Mouse (Mus musculus) liver, postnatal 0 days (tissue): ENCODE data around the gene Sp100. TPM values are rescaled to one million over a fixed set of nuclear protein-coding genes. Genes with fewer than 3 reads are reported as not detected.

Experiments used
- ATAC-seq: fragments of 200-750 bp; cut with Nextera tagmentation; 2 replicates; pipeline ENCODE4 v1.8.0; 2017; ENCODE audit warnings: mild to moderate bottlenecking, moderate library complexity
- DNase-seq: peaks from one replicate; pipeline ENCODE4 v3.0.0-alpha.2; 2016
- H3K27ac ChIP-seq: fragments of 300-500 bp; sonication (generic); 2 replicates; pipeline ENCODE4 v1.5.1; 2014; ENCODE audit warnings: antibody characterized with exemption, moderate library complexity, mild to moderate bottlenecking, low read depth
- H3K27me3 ChIP-seq: fragments of 300-500 bp; sonication (generic); 2 replicates; pipeline ENCODE4 v1.6.1; 2014; ENCODE audit warnings: low read length, control low read depth, mixed read lengths; ENCODE audit not compliant: insufficient read depth
- H3K36me3 ChIP-seq: fragments of 300-500 bp; sonication (generic); replicated peaks from 2 replicates; pipeline ENCODE4 v1.6.1; 2014; ENCODE audit warnings: mild to moderate bottlenecking, control low read depth, low read length, moderate library complexity, mixed read lengths; ENCODE audit not compliant: insufficient read depth
- H3K4me1 ChIP-seq: fragments of 300-500 bp; sonication (generic); 2 replicates; pipeline ENCODE4 v1.6.1; 2014; ENCODE audit warnings: antibody characterized with exemption, mild to moderate bottlenecking, control low read depth; ENCODE audit not compliant: insufficient read depth
- H3K4me2 ChIP-seq: fragments of 300-500 bp; sonication (generic); 2 replicates; pipeline ENCODE4 v1.6.1; 2014; ENCODE audit warnings: low read depth, mild to moderate bottlenecking, low read length, moderate library complexity, mixed read lengths
- H3K4me3 ChIP-seq: fragments of 300-500 bp; sonication (generic); 2 replicates; pipeline ENCODE4 v1.5.1; 2014; ENCODE audit warnings: low read depth, low read length
- H3K9ac ChIP-seq: fragments of 300-500 bp; sonication (generic); replicated peaks from 2 replicates; pipeline ENCODE4 v1.6.1; 2014; ENCODE audit warnings: mild to moderate bottlenecking, moderate library complexity
- H3K9me3 ChIP-seq: fragments of 300-500 bp; sonication (generic); 2 replicates; pipeline ENCODE4 v1.6.1; 2016; ENCODE audit warnings: mild to moderate bottlenecking, control low read depth, low read length, mixed read lengths
- CTCF ChIP-seq: sonication (generic); IDR thresholded peaks from 2 replicates; pipeline ENCODE4 v1.5.1; 2016; ENCODE audit warnings: antibody characterized with exemption, low read depth
- EP300 ChIP-seq: IDR thresholded peaks from 2 replicates; pipeline ENCODE4 v1.6.1; 2016; ENCODE audit warnings: antibody characterized with exemption, low read depth, mild to moderate bottlenecking
- WGBS: fragments of 180-500 bp; shearing (Covaris S2); extraction: QIAGEN DNeasy Blood & Tissue Kit; methylation state at CpG from one replicate; pipeline ENCODE4 v1.1.7; 2014; ENCODE audit not compliant: insufficient replicate concordance; 5-methylcytosine and 5-hydroxymethylcytosine counted together
- microRNA-seq: library from miRNA; unstranded; fragments of <30 nt; microRNA quantifications from one replicate; pipeline ENCODE4, GENCODE M21; 2016
- polyA plus RNA-seq: library from polyadenylated mRNA; unstranded; fragments of >200 nt; fragmentation: Nextera tagmentation; extraction: Ambion mirVana; gene quantifications from 2 replicates; pipeline ENCODE4 v1.2.1, GENCODE M21; 2015

Sp100 gene
- polyA plus RNA-seq, 1 experiment from 2014 or later = 12.7 TPM

DNA sequence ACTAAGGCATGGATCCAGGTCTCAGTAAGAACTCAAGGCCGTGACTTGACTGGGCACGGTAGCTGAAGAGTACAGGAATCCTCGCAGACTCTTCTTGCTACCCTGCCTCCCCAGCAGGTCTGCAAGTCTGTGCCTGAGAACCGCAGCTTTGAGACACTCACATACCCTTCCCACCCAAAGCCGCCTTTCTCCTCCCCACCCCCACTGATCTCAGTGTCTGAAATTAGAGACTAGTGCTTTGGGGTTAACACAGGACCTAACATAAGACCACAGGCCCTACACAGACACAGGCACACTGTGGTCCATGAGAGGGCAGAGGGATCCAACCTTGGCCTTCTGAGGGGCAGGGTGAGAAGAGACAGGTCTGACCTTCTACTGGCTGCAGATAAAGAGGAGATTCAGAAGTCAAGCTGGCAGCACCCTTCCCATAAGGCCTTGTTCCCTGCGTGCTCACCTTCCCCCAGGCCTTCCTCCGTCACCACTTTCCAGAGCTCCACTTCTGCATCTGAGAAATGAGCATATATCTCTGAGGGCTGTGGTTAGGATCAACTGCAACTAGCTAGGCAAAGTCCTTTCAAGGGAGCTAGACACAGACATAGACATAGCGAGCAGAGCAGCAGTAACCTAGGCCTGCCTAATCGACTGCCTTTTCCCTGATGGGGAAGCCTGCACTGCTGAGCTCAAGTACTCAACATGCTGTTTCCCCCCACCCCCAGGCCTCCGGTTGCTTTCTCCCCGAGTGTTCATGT lies 102.3 kb downstream of the Sp100 start:
- Histone ChIP-seq H3K4me2 (no peak overlapping the region), H3K27me3 (no peaks in the 10 kb centered on the region), H3K9me3 (no peaks in the 10 kb centered on the region), H3K9ac (no peak overlapping the region), H3K27ac (peak overlapping the region; percentile 75), H3K36me3 (no peaks in the 10 kb centered on the region), H3K4me1 (peaks cover 12% of the 10 kb centered on the region), H3K4me3 (no peak overlapping the region)
- 57% methylated on average over 11 of the region's 11 CpGs for WGBS
- TF ChIP-seq EP300 (no peak), CTCF (no peak)
- no peak for DNase-seq
- 0 out of 2 replicates have a peak, but pooled peaks have one; percentile 18 for ATAC-seq

- Histone ChIP-seq H3K4me3 (no peak overlapping the region), H3K27me3 (no peaks in the 10 kb centered on the region), H3K9ac (no peak overlapping the region), H3K4me2 (no peak overlapping the region), H3K27ac (no peak overlapping the region), H3K4me1 (peaks cover 4% of the 10 kb centered on the region; the same call in 1 of the 2 replicates), H3K9me3 (no peaks in the 10 kb centered on the region), H3K36me3 (no peaks in the 10 kb centered on the region)
- 55% methylated on average over 6 of the region's 6 CpGs for WGBS
- no peak for ATAC-seq
- no peak for DNase-seq
- TF ChIP-seq CTCF = no peak
These were observed 107.9 kb downstream of the Sp100 start for GRCm38 (mm10) chr1:85757531-85758230.

DNA sequence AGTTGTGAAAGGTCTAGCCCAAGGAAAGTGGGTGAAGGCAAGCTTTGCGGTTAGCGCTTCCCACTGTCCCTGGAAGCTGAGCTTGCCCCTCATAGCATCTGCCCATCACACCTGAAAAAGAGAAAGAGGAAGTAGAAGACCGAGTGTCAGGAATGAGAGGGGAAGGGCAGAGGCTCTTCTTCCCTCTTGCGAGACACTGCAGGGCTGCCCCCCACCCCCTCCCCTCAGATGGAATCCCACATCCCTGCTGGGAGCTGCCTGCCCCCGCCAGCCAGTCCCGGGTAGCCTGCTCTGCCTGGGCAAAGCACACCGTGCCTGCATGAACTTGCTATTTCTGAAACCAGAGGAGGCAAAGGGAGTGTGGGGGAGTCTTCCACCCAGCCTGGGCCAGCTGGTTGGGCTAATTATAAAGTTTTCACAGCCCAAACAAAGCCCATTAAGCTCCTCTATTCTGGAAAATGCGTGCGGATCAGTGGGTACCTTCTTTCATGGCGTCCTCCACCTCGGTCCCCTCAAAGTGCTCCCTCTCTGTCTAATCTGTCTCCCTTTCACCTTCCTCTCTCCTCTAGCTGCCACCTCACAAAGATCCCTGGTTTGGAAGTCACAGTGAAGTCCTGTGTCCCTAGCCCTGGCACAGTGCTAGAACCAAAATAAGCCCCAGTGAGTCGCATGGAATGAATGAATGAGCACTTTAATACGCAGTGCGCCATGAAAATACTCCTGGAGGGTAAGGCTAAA lies 108.6 kb downstream of the Sp100 start:
- 27% methylated on average over 14 of the region's 14 CpGs for WGBS
- Histone ChIP-seq H3K36me3 (no peaks in the 10 kb centered on the region), H3K27ac (no peak overlapping the region), H3K4me3 (no peak overlapping the region), H3K4me1 (peaks cover 4% of the 10 kb centered on the region; the same call in 1 of the 2 replicates), H3K9ac (no peak overlapping the region), H3K9me3 (no peaks in the 10 kb centered on the region), H3K27me3 (no peaks in the 10 kb centered on the region), H3K4me2 (peak overlapping the region; percentile 38)
- ATAC-seq = no peak
- no peak for DNase-seq
- TF ChIP-seq EP300 (no peak), CTCF (no peak)

DNA sequence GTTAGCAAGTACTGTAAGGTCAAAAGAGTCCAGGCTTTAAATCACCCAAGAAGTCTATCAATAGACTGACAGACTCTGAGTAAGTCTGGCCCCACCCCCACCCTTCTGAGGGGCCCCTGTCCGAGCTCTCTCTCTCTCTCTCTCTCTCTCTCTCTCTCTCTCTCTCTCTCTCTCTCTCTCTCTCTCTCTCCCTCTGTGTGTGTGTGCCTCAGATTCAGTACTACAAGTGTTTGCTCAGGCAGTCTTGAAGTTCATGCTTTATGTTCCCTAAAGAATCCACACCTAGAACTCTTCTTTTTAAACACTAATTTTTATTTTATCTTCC lies 109.1 kb downstream of the Sp100 start:
- Histone ChIP-seq H3K9me3 (no peaks in the 10 kb centered on the region), H3K4me2 (no peak overlapping the region), H3K9ac (no peak overlapping the region), H3K27ac (no peak overlapping the region), H3K36me3 (no peaks in the 10 kb centered on the region), H3K4me1 (peaks cover 4% of the 10 kb centered on the region; the same call in 1 of the 2 replicates), H3K27me3 (no peaks in the 10 kb centered on the region), H3K4me3 (no peak overlapping the region)
- DNase-seq = no peak
- 18% methylated on average over 1 of the region's 1 CpGs for WGBS
- ATAC-seq = no peak
- TF ChIP-seq EP300 = no peak
- no peak for TF ChIP-seq CTCF

Small RNA genes lying within 50 kb of the gene (microRNA-seq; reads per million reads assigned to microRNA genes)
- gene Mir8096 = not detected

Other genes with a start within 250 kb of the Sp100 start
- not detected in 2 replicates for gene G530012D18Rik, start 74.3 kb upstream of the Sp100 start, polyA plus RNA-seq
- 7.9 and 8.6 TPM in 2 replicates for gene Sp110, start 51.2 kb upstream of the Sp100 start, polyA plus RNA-seq
- gene Sp140, start 49.6 kb upstream of the Sp100 start, polyA plus RNA-seq = 6.9 and 7.8 TPM in 2 replicates
- 3.6 and 3.8 TPM in 2 replicates for gene A630001G21Rik, start 128.7 kb downstream of the Sp100 start, polyA plus RNA-seq
- 13.9 and 14.8 TPM in 2 replicates for gene Cab39, start 143.5 kb downstream of the Sp100 start, polyA plus RNA-seq
- gene Itm2c, start 244.3 kb downstream of the Sp100 start, polyA plus RNA-seq = 52.1 and 56.7 TPM in 2 replicates